ENCODE assay signal across 7 mouse cellular contexts in the genomic region with DNA sequence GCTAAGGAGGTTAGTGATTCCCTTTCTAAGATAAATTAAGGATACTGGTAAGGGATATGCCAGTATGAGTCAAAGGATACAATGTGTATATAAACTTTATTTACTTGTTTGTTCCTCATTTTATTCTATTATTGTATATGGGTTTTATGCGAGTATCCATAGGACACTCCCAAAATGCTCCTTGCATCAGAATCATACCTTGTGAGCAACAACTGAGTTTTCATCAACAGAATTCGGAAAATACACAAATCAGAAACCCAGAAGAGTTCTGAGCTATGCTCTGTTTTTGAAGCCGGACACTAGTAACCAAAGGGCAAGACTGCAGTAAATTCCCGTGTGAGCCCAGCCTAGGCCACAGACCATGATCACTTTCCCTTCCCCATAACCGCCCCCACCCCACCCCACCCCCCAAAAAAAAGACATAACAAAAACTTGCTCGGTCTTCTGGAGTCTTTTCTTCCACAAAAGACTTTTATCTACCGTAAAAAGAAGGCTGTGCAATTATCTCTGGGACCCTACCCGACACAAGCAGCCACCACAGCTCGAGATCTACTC. TPM values are rescaled to one million over a fixed set of nuclear protein-coding genes. Genes with fewer than 3 reads are reported as not detected.
DNase-seq lines count a peak whose midpoint lies in the region; ATAC-seq and TF ChIP-seq lines count a peak whose summit lies in the region.

No protein-coding gene starts in this region.

- TF ChIP-seq POLR2A in embryonic fibroblast, embryonic 13.5 days (IDR thresholded peaks at IDR 0.05; ENCODE audit: low read depth, low read length): no peak

- no peak for TF ChIP-seq CTCF in embryonic fibroblast, embryonic 13.5 days (IDR thresholded peaks at IDR 0.05; ENCODE audit: borderline replicate concordance, insufficient read depth, low read length)

- H3K36me3 ChIP-seq in megakaryocyte, embryonic 14.5 days (replicated peaks; ENCODE audit: low read length): peaks cover 13% of the 10 kb centered on the region
- no peaks in the 10 kb centered on the region for H3K36me3 ChIP-seq in limb, embryonic 11.5 days (ENCODE audit: control insufficient read depth, insufficient read depth, low read length)
- H3K36me3 ChIP-seq in stomach, embryonic 14.5 days (ENCODE audit: control insufficient read depth, insufficient read depth, low read length): no peaks in the 10 kb centered on the region

- WGBS in limb, embryonic 11.5 days: 20% methylated on average over 9 of the region's 9 CpGs
- WGBS in stomach, embryonic 14.5 days: 15% methylated on average over 9 of the region's 9 CpGs

- ATAC-seq in megakaryocyte, adult 5-6 weeks (ENCODE audit: poor library complexity, severe bottlenecking): no peak
- peak; percentile 11; the same call in 1 of the 2 replicates for ATAC-seq in limb, embryonic 11.5 days (ENCODE audit: insufficient number of reproducible peaks, low FRiP score, low TSS enrichment, low read depth)
- no peak for ATAC-seq in stomach, embryonic 14.5 days (ENCODE audit: insufficient number of reproducible peaks, insufficient read depth, low FRiP score, low read depth)

- no peaks in the 10 kb centered on the region for H3K9me3 ChIP-seq in megakaryocyte, embryonic 14.5 days
- H3K9me3 ChIP-seq in limb, embryonic 11.5 days (ENCODE audit: control insufficient read depth, low read length): no peaks in the 10 kb centered on the region
- no peaks in the 10 kb centered on the region for H3K9me3 ChIP-seq in stomach, embryonic 14.5 days (ENCODE audit: control insufficient read depth, low read depth, low read length)

- DNase-seq in limb, embryonic 11.5 days (ENCODE audit: low spot score): no peak
- no peak for DNase-seq in embryo, embryonic 11 days
- DNase-seq in spleen, adult 12 weeks (ENCODE audit: low spot score): no peak

- H3K27ac ChIP-seq in embryonic fibroblast, embryonic 13.5 days (ENCODE audit: insufficient read depth, low read length): no peak overlapping the region
- no peak overlapping the region; the same call in 1 of the 2 replicates for H3K27ac ChIP-seq in limb, embryonic 11.5 days (replicated peaks; ENCODE audit: low read depth, low read length)
- no peak overlapping the region for H3K27ac ChIP-seq in stomach, embryonic 14.5 days (ENCODE audit: low read length)

- H3K4me3 ChIP-seq in megakaryocyte, embryonic 14.5 days (replicated peaks): peak overlapping the region; percentile 95
- H3K4me3 ChIP-seq in embryonic fibroblast, embryonic 13.5 days (ENCODE audit: insufficient read depth, low read length): peak overlapping the region; percentile 46
- peak overlapping the region; percentile 69 for H3K4me3 ChIP-seq in limb, embryonic 11.5 days (ENCODE audit: low read depth, low read length)
- H3K4me3 ChIP-seq in stomach, embryonic 14.5 days (ENCODE audit: low read depth, low read length): peak overlapping the region; percentile 56

- peaks cover 81% of the 10 kb centered on the region for H3K4me1 ChIP-seq in megakaryocyte, embryonic 14.5 days
- no peaks in the 10 kb centered on the region for H3K4me1 ChIP-seq in embryonic fibroblast, embryonic 13.5 days (ENCODE audit: control insufficient read depth, insufficient read depth, low read length)
- H3K4me1 ChIP-seq in limb, embryonic 11.5 days (ENCODE audit: control insufficient read depth, insufficient read depth, low read length): no peaks in the 10 kb centered on the region
- H3K4me1 ChIP-seq in stomach, embryonic 14.5 days (ENCODE audit: control insufficient read depth, insufficient read depth, low read length): peaks cover 3% of the 10 kb centered on the region; the same call in 1 of the 2 replicates

- H3K9ac ChIP-seq in limb, embryonic 11.5 days (ENCODE audit: low read length): peak overlapping the region; percentile 96
- peak overlapping the region; percentile 60 for H3K9ac ChIP-seq in stomach, embryonic 14.5 days (replicated peaks; ENCODE audit: low read depth, low read length)

- peak overlapping the region; percentile 64 for H3K4me2 ChIP-seq in limb, embryonic 11.5 days (ENCODE audit: low read depth, severe bottlenecking)
- H3K4me2 ChIP-seq in stomach, embryonic 14.5 days (replicated peaks; ENCODE audit: low read depth, low read length): peak overlapping the region; percentile 77

- no peaks in the 10 kb centered on the region for H3K27me3 ChIP-seq in megakaryocyte, embryonic 14.5 days (replicated peaks)
- no peaks in the 10 kb centered on the region for H3K27me3 ChIP-seq in limb, embryonic 11.5 days (ENCODE audit: control insufficient read depth, insufficient read depth, low read length)
- no peaks in the 10 kb centered on the region for H3K27me3 ChIP-seq in stomach, embryonic 14.5 days (ENCODE audit: control insufficient read depth, insufficient read depth, low read length)

RNA-seq across cellular contexts. Expression of a gene that starts 0.4 kb away (rescaled TPM):
- 141 and 238 TPM in 2 replicates for polyA plus RNA-seq in megakaryocyte, embryonic 14.5 days (2012; ENCODE audit: insufficient read depth, low replicate concordance)
- total RNA-seq in megakaryocyte, adult 5-6 weeks (2015): 43.9 and 56.2 TPM in 2 replicates
- 39.9 and 44.9 TPM in 2 replicates for total RNA-seq in megakaryocyte, adult 5-6 weeks (2017)
- polyA plus RNA-seq in embryonic fibroblast, embryonic 13.5 days (2011; ENCODE audit: insufficient read length, low read depth, missing spikeins): 30.9 and 45.1 TPM in 2 replicates
- polyA plus RNA-seq in limb, embryonic 11.5 days (2014; fragmentation: Nextera tagmentation; extraction: Ambion mirVana): 22.8 and 24.4 TPM in 2 replicates
- 42.1 and 46.0 TPM in 2 replicates for polyA plus RNA-seq in stomach, embryonic 14.5 days (2014; fragmentation: Nextera tagmentation; extraction: Ambion mirVana)

RNA-seq across cellular contexts. Expression of a gene that starts 0.9 kb away (rescaled TPM):
- 1.0 TPM in 1 of 2 replicates, not detected in the other for polyA plus RNA-seq in megakaryocyte, embryonic 14.5 days (2012; ENCODE audit: insufficient read depth, low replicate concordance)
- total RNA-seq in megakaryocyte, adult 5-6 weeks (2015): 11.7 and 14.8 TPM in 2 replicates
- total RNA-seq in megakaryocyte, adult 5-6 weeks (2017): 8.5 and 9.2 TPM in 2 replicates
- polyA plus RNA-seq in embryonic fibroblast, embryonic 13.5 days (2011; ENCODE audit: insufficient read length, low read depth, missing spikeins): 7.7 and 8.1 TPM in 2 replicates
- 1.1 and 2.0 TPM in 2 replicates for polyA plus RNA-seq in limb, embryonic 11.5 days (2014; fragmentation: Nextera tagmentation; extraction: Ambion mirVana)
- polyA plus RNA-seq in stomach, embryonic 14.5 days (2014; fragmentation: Nextera tagmentation; extraction: Ambion mirVana): 1.0 and 1.5 TPM in 2 replicates
